Mouse (Mus musculus): ENCODE data around the gene Dcaf8. TPM values are rescaled to one million over a fixed set of nuclear protein-coding genes. Genes with fewer than 3 reads are reported as not detected.
"Not testable (repeated sequence)": the region's sequence is repeated elsewhere in the genome, so short reads cannot be mapped to it uniquely, and the experiment has no call there.

The Dcaf8 gene
- total RNA-seq, 1 experiment from 2014 or later, result 197 TPM

- no peak for ATAC-seq (ENCODE audit: extremely low read depth, insufficient number of reproducible peaks, low FRiP score, poor library complexity, severe bottlenecking)
Observed at GRCm38 (mm10) chr1:172206141-172206917, 58.4 kb downstream of the Dcaf8 start, which contains the start of gene Pea15a. Gene Pea15a, minus strand, starts transcription at chr1:172206804.

- no peak for ATAC-seq (ENCODE audit: extremely low read depth, insufficient number of reproducible peaks, low FRiP score, poor library complexity, severe bottlenecking)
Observed at GRCm38 (mm10) chr1:172207111-172207584, 59.3 kb downstream of the Dcaf8 start.

- no peak for ATAC-seq (ENCODE audit: extremely low read depth, insufficient number of reproducible peaks, low FRiP score, poor library complexity, severe bottlenecking)
Observed at GRCm38 (mm10) chr1:172212776-172213175, 64.9 kb downstream of the Dcaf8 start.

- no peak for ATAC-seq (ENCODE audit: extremely low read depth, insufficient number of reproducible peaks, low FRiP score, poor library complexity, severe bottlenecking)
Observed at GRCm38 (mm10) chr1:172213771-172214170, 65.9 kb downstream of the Dcaf8 start.

- no peak for ATAC-seq (ENCODE audit: extremely low read depth, insufficient number of reproducible peaks, low FRiP score, poor library complexity, severe bottlenecking)
Observed at GRCm38 (mm10) chr1:172214748-172215147, 66.9 kb downstream of the Dcaf8 start.

- peak; percentile 92 for ATAC-seq (ENCODE audit: extremely low read depth, insufficient number of reproducible peaks, low FRiP score, poor library complexity, severe bottlenecking)
Observed at GRCm38 (mm10) chr1:172217148-172217547, 69.3 kb downstream of the Dcaf8 start.

GRCm38 (mm10) chr1:172218164-172218910 lies 70.5 kb downstream of the Dcaf8 start:
- no peak for ATAC-seq (ENCODE audit: extremely low read depth, insufficient number of reproducible peaks, low FRiP score, poor library complexity, severe bottlenecking)

GRCm38 (mm10) chr1:172219451-172220406 lies 71.8 kb downstream of the Dcaf8 start, which contains the start of gene Casq1:
Gene Casq1, minus strand, starts transcription at chr1:172219868.
- ATAC-seq (ENCODE audit: extremely low read depth, insufficient number of reproducible peaks, low FRiP score, poor library complexity, severe bottlenecking), result no peak

GRCm38 (mm10) chr1:172220414-172220813 lies 72.5 kb downstream of the Dcaf8 start:
- ATAC-seq (ENCODE audit: extremely low read depth, insufficient number of reproducible peaks, low FRiP score, poor library complexity, severe bottlenecking), result no peak

GRCm38 (mm10) chr1:172221297-172222063 lies 73.6 kb downstream of the Dcaf8 start:
- no peak for ATAC-seq (ENCODE audit: extremely low read depth, insufficient number of reproducible peaks, low FRiP score, poor library complexity, severe bottlenecking)

- ATAC-seq (ENCODE audit: extremely low read depth, insufficient number of reproducible peaks, low FRiP score, poor library complexity, severe bottlenecking), result no peak
Observed at GRCm38 (mm10) chr1:172228209-172228608, 80.3 kb downstream of the Dcaf8 start.

GRCm38 (mm10) chr1:172229215-172229614 lies 81.3 kb downstream of the Dcaf8 start:
- ATAC-seq (ENCODE audit: extremely low read depth, insufficient number of reproducible peaks, low FRiP score, poor library complexity, severe bottlenecking), result no peak

GRCm38 (mm10) chr1:172240945-172241708 lies 93.2 kb downstream of the Dcaf8 start:
- 0 out of 2 replicates have a peak, but pooled peaks have one; percentile 6 for ATAC-seq (ENCODE audit: extremely low read depth, insufficient number of reproducible peaks, low FRiP score, poor library complexity, severe bottlenecking)

GRCm38 (mm10) chr1:172242401-172242800 lies 94.5 kb downstream of the Dcaf8 start:
- no peak for ATAC-seq (ENCODE audit: extremely low read depth, insufficient number of reproducible peaks, low FRiP score, poor library complexity, severe bottlenecking)

- ATAC-seq (ENCODE audit: extremely low read depth, insufficient number of reproducible peaks, low FRiP score, poor library complexity, severe bottlenecking), result no peak
Observed at GRCm38 (mm10) chr1:172243547-172244205, 95.8 kb downstream of the Dcaf8 start.

GRCm38 (mm10) chr1:172244645-172245044 lies 96.8 kb downstream of the Dcaf8 start:
- ATAC-seq (ENCODE audit: extremely low read depth, insufficient number of reproducible peaks, low FRiP score, poor library complexity, severe bottlenecking), result not testable (repeated sequence)
